Mouse (Mus musculus) hindbrain, embryonic 14.5 days (tissue): Measurements from ENCODE around the gene Smad1. TPM values are rescaled to one million over a fixed set of nuclear protein-coding genes. Genes with fewer than 3 reads are reported as not detected.

Source experiments
- ATAC-seq: fragments of 200-750 bp; cut with Nextera tagmentation; 2 replicates; pipeline ENCODE4 v1.8.0; 2017; ENCODE audit warnings: moderate number of reproducible peaks, mild to moderate bottlenecking, moderate TSS enrichment, moderate library complexity; ENCODE audit not compliant: low FRiP score
- DNase-seq: peaks from one replicate; pipeline ENCODE4 v3.0.0-alpha.2; 2015; ENCODE audit warnings: low spot score
- H3K27ac ChIP-seq: fragments of 300-500 bp; sonication (generic); 2 replicates; pipeline ENCODE4 v1.5.1; 2014; ENCODE audit warnings: mild to moderate bottlenecking, moderate library complexity
- H3K27me3 ChIP-seq: fragments of 300-500 bp; sonication (generic); 2 replicates; pipeline ENCODE4 v1.6.1; 2014; ENCODE audit warnings: mild to moderate bottlenecking, low read length, mixed read lengths; ENCODE audit not compliant: control insufficient read depth, insufficient read depth
- H3K36me3 ChIP-seq: fragments of 300-500 bp; sonication (generic); replicated peaks from 2 replicates; pipeline ENCODE4 v1.6.1; 2014; ENCODE audit not compliant: control insufficient read depth, insufficient read depth
- H3K4me1 ChIP-seq: fragments of 300-500 bp; sonication (generic); replicated peaks from 2 replicates; pipeline ENCODE4 v1.6.1; 2014; ENCODE audit warnings: antibody characterized with exemption, low read length, mixed read lengths; ENCODE audit not compliant: control insufficient read depth, insufficient read depth
- H3K4me2 ChIP-seq: fragments of 300-500 bp; sonication (generic); replicated peaks from 2 replicates; pipeline ENCODE4 v1.6.1; 2014; ENCODE audit warnings: mild to moderate bottlenecking, moderate library complexity
- H3K4me3 ChIP-seq: fragments of 300-500 bp; sonication (generic); replicated peaks from 2 replicates; pipeline ENCODE4 v1.5.1; 2014; ENCODE audit warnings: mild to moderate bottlenecking, low read length
- H3K9ac ChIP-seq: fragments of 300-500 bp; sonication (generic); 2 replicates; pipeline ENCODE4 v1.6.1; 2014
- H3K9me3 ChIP-seq: fragments of 300-500 bp; sonication (generic); 2 replicates; pipeline ENCODE4 v1.6.1; 2016; ENCODE audit warnings: low read length; ENCODE audit not compliant: control insufficient read depth
- WGBS: fragments of 180-500 bp; shearing (Covaris S2); extraction: QIAGEN DNeasy Blood & Tissue Kit; methylation state at CpG from one replicate; pipeline ENCODE4 v1.1.7; 2014; 5-methylcytosine and 5-hydroxymethylcytosine counted together
- polyA plus RNA-seq: library from polyadenylated mRNA; unstranded; fragments of >200 nt; fragmentation: Nextera tagmentation; extraction: Ambion mirVana; gene quantifications from 2 replicates; pipeline ENCODE4 v1.2.1, GENCODE M21; 2014

Smad1 gene
- polyA plus RNA-seq, 1 experiment from 2014 or later: 75.5 TPM

DNA sequence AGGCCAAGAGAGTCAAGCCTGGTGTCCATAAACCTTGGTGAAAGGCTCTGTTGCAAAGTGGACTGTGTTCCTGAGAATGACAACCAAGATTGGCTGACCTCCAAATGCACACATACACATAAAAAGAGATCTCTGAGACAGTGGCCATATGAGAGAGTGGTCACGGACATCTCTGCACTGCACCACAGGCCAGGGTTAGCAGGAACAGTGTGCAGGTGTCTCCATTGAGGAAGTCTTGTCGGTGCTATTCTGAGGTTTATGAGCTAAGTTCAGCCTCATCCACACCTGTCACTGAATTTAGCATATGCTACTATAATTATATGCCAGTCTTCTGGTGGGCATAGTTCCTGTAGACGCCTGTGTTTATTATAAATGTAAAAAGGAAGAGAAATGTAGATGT lies 33.6 kb downstream of the Smad1 start:
- whole genome bisulfite sequencing: 87% methylated on average over 3 of the region's 3 CpGs
- no peaks in the 10 kb centered on the region for H3K9me3 ChIP-seq
- ATAC-seq (no peak), DNase-seq (no peak)
- H3K36me3 ChIP-seq: peaks cover 45% of the 10 kb centered on the region
- no peaks in the 10 kb centered on the region for H3K27me3 ChIP-seq
- H3K27ac ChIP-seq: no peak overlapping the region
- H3K4me2 ChIP-seq: no peak overlapping the region
- H3K4me1 ChIP-seq: peaks cover 2% of the 10 kb centered on the region; the same call in 1 of the 2 replicates
- H3K9ac ChIP-seq: no peak overlapping the region
- no peak overlapping the region for H3K4me3 ChIP-seq

DNA sequence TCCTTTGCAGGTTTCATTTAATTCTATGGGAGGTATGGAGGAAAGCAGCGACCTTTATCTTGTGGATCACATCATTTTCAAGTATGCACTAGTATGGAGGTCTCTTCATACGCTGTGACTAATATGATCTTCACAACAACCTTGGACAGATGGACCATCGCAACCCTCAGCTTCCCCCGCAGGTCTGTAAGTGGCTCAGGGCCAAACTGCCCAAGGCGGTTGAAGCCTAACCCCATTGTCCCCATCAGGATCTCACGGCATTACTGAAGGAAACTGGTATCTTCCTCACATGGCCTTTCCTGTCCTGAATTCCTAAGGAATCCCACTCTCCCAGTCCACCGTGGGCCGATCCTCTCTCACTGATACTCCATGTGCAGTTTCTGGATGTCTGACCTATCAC lies 34.5 kb downstream of the Smad1 start:
- Histone ChIP-seq H3K4me3 (no peak overlapping the region), H3K27ac (no peak overlapping the region), H3K36me3 (peaks cover 36% of the 10 kb centered on the region; the same call in 1 of the 2 replicates), H3K4me1 (peaks cover 9% of the 10 kb centered on the region; the same call in 1 of the 2 replicates), H3K4me2 (no peak overlapping the region), H3K27me3 (no peaks in the 10 kb centered on the region), H3K9ac (no peak overlapping the region), H3K9me3 (no peaks in the 10 kb centered on the region)
- no peak for DNase-seq
- 87% methylated on average over 8 of the region's 8 CpGs for WGBS
- no peak for ATAC-seq

DNA sequence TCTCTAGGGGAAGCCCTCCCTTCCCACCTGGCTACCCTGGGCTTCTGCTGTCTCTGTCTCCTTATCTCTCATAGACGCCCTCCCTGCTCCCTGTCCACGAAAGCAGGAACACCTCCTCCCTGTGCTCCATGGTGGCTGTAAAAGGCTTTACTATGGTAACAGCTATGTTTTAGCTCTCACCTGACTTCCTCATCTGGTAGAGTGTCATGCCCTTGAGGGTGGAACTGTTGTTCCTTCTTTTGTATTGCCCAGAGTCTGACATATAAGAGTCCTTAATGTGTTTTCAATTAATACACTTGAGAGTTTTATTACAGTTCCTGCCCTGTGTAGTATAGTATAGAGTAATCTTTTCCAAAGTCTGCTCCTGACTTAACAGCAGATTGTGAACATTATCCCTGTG lies 36.9 kb downstream of the Smad1 start:
- DNase-seq (no peak), ATAC-seq (no peak)
- H3K4me2 ChIP-seq: no peak overlapping the region
- no peak overlapping the region for H3K9ac ChIP-seq
- H3K4me3 ChIP-seq: no peak overlapping the region
- H3K36me3 ChIP-seq: peaks cover 25% of the 10 kb centered on the region; the same call in 1 of the 2 replicates
- no peak overlapping the region for H3K27ac ChIP-seq
- H3K4me1 ChIP-seq: peaks cover 9% of the 10 kb centered on the region; the same call in 1 of the 2 replicates
- H3K27me3 ChIP-seq: no peaks in the 10 kb centered on the region
- no peaks in the 10 kb centered on the region for H3K9me3 ChIP-seq
- 85% methylated on average over 2 of the region's 2 CpGs for WGBS

DNA sequence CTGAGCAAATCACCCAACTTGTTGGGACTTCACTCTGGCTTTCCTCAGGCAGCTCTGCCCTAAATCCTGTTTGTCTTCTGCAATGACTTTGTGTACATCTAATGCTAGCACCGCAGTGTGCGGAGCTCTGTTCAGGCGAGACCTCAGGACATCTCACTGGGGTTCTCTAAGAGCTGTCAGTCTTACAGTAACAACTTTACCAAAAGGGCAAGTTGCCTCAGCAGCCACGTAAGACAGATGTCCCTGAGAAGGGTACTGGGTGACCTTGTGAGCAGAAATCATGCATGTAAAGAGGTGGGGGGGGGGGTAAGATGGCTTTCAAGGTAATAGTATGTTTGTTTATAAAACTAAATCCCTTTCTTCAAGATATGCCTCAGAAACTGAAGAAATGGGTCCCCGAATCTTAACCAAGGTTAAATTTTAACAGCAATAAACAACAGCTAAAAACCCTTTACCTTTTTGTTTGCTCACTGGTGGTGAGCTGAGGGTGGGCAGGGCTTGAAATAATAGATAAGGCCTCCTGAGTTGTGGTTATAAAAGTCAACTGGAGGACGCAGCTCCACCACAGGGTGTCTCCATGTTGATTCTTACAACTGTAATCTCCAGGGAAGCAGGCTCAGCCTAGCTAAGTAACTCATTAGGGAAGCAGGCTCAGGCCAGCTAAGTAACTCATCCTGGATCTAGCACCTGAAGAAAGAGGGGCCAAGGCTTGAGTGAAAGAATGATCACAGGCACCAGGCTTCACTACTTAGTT lies 38.4 kb downstream of the Smad1 start:
- H3K27ac ChIP-seq: peak overlapping the region; percentile 72
- H3K9ac ChIP-seq: no peak overlapping the region
- no peak overlapping the region for H3K4me2 ChIP-seq
- H3K4me3 ChIP-seq: no peak overlapping the region
- H3K27me3 ChIP-seq: no peaks in the 10 kb centered on the region
- peaks cover 9% of the 10 kb centered on the region; the same call in 1 of the 2 replicates for H3K4me1 ChIP-seq
- no peak for ATAC-seq
- no peak for DNase-seq
- whole genome bisulfite sequencing: 54% methylated on average over 6 of the region's 6 CpGs
- peaks cover 29% of the 10 kb centered on the region; the same call in 1 of the 2 replicates for H3K36me3 ChIP-seq
- no peaks in the 10 kb centered on the region for H3K9me3 ChIP-seq

DNA sequence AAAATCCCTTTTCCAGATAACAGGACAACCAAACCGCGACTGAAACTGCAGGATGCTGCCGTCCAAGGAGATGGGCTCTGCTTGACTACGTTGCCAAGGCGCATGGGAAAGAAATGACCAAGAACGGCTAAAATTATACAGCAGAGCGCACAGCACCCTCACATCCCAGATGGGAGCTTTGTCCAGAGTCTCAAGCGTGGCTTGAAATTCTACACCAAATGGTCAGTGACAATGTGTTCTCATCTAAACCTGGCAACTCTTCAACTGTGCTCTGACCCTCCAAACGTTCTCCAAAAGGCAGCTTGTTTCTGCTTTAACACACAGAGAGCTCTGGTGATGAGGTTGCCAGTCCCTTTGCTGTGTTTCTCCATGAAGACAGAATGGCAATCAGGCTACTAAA lies 39.0 kb downstream of the Smad1 start:
- ATAC-seq: peak; percentile 55; the same call in 1 of the 2 replicates
- Histone ChIP-seq H3K27ac (peak overlapping the region; percentile 72), H3K4me1 (peaks cover 9% of the 10 kb centered on the region; the same call in 1 of the 2 replicates), H3K36me3 (peaks cover 30% of the 10 kb centered on the region; the same call in 1 of the 2 replicates), H3K27me3 (no peaks in the 10 kb centered on the region), H3K4me2 (no peak overlapping the region), H3K9ac (no peak overlapping the region), H3K4me3 (no peak overlapping the region), H3K9me3 (no peaks in the 10 kb centered on the region)
- WGBS: 20% methylated on average over 9 of the region's 9 CpGs
- no peak for DNase-seq

DNA sequence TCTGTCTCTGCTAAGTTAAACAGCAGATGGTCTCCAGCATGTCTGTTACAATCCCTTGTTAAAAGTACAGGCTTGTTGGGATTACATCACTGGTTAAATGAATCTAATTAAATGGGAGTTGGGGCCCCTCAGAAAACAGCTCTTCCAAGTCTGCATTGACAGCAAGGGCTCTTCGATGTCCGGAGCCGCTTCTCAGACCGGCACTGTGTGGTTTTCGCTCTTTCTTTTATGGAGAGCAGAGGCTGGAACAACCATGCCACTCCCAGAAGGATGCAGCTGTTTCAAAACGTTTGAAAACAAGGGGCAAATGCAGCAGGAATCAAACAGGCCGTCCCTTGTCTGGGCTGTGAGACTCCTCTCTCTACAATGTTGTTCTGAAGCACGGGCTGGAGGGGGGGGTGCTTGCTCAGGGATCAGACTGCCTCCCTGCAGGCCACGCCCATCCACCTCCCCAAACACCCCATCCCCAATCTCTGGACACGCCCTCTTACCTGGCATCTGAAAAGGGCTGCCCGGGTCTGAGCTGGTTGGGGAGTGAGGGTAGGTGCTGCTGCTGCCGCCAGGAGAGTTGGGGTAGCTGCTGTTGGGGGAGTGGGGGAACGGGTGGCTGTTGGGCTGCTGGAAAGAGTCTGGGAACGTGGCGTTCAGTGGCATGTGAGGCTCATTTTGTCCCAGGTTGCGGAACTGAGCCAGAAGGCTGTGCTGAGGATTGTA lies 43.4 kb downstream of the Smad1 start:
- H3K4me1 ChIP-seq: peaks cover 8% of the 10 kb centered on the region; the same call in 1 of the 2 replicates
- no peaks in the 10 kb centered on the region for H3K27me3 ChIP-seq
- H3K36me3 ChIP-seq: peaks cover 47% of the 10 kb centered on the region
- no peaks in the 10 kb centered on the region for H3K9me3 ChIP-seq
- H3K4me3 ChIP-seq: no peak overlapping the region
- ATAC-seq: peak; percentile 52; the same call in 1 of the 2 replicates
- 37% methylated on average over 16 of the region's 16 CpGs for WGBS
- H3K27ac ChIP-seq: peak overlapping the region; percentile 29; the same call in 1 of the 2 replicates
- no peak overlapping the region; the same call in 1 of the 2 replicates for H3K4me2 ChIP-seq
- no peak for DNase-seq
- 0 out of 2 replicates have a peak overlapping the region, but pooled peaks have one; percentile 11 for H3K9ac ChIP-seq

DNA sequence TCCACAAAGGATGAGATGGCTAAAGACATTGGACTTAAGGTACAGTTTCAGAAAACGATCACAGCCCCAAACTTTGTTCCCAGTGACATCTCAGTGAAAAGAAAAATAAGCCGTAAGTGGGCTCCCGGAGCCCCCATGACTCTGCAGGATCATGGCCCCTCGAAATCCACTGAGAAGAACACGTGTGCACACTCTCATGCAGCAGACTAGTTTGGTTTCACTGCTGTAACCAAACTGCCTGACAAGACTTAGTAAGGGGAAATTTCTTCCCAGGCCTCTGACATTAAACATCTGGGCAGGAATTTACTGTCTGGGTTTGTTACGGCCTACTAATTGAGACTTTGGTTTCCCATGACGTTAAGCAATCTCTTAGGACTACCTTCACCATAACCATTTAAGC lies 45.3 kb downstream of the Smad1 start:
- Histone ChIP-seq H3K4me3 (no peak overlapping the region), H3K27me3 (no peaks in the 10 kb centered on the region), H3K4me1 (peaks cover 14% of the 10 kb centered on the region; the same call in 1 of the 2 replicates), H3K9me3 (no peaks in the 10 kb centered on the region), H3K9ac (no peak overlapping the region), H3K27ac (no peak overlapping the region), H3K36me3 (peaks cover 52% of the 10 kb centered on the region), H3K4me2 (no peak overlapping the region)
- ATAC-seq (no peak), DNase-seq (no peak)
- WGBS: 89% methylated on average over 7 of the region's 7 CpGs

DNA sequence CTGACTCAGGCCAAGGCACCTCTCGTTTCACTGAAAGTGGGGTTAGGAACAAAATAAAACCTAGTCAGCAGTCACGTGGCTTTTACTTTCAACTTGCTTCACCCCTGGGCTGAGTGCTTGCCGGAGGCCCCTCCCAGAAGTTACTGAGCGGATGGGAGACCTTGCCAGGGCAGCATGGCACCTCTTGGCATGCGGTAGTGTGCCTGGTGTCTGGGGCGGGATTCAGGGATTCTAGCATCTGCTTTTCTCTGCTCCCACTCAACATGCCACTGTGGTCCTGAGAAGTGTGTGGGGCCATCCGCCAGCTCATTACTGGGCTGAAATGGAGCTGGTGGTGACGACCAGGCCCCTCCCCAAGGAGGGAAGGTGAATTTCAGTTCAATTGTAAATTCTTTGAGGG lies 47.4 kb downstream of the Smad1 start:
- ATAC-seq: no peak
- Histone ChIP-seq H3K9me3 (no peaks in the 10 kb centered on the region), H3K27me3 (no peaks in the 10 kb centered on the region), H3K9ac (no peak overlapping the region), H3K4me3 (no peak overlapping the region), H3K4me1 (peaks cover 14% of the 10 kb centered on the region; the same call in 1 of the 2 replicates), H3K4me2 (no peak overlapping the region), H3K27ac (no peak overlapping the region), H3K36me3 (peaks cover 56% of the 10 kb centered on the region)
- WGBS: 72% methylated on average over 8 of the region's 8 CpGs
- no peak for DNase-seq

DNA sequence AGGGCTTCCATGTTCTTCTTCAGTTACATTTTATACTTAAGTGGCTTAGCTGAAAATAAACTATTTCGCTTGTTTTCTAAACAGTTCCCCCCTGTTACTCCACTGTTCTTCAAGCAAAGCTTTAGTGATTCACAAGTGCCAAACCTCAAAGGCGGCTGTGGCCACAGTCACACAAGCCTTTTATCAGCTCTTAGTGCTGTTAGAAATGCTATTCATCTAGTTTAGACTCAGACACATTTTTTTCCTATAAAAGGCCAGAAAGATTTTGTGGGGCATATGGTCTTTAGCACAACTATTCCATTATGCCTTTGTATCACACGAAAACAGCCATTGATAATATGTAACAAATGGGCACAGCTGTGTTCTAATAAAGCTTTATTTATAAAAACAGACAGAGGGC lies 48.5 kb downstream of the Smad1 start:
- Histone ChIP-seq H3K4me2 (no peak overlapping the region), H3K36me3 (peaks cover 58% of the 10 kb centered on the region), H3K4me1 (peaks cover 14% of the 10 kb centered on the region; the same call in 1 of the 2 replicates), H3K27ac (peak overlapping the region; percentile 66), H3K4me3 (no peak overlapping the region), H3K9me3 (no peaks in the 10 kb centered on the region), H3K9ac (no peak overlapping the region), H3K27me3 (no peaks in the 10 kb centered on the region)
- WGBS: 61% methylated on average over 3 of the region's 3 CpGs
- no peak for DNase-seq
- no peak for ATAC-seq
